Mouse (Mus musculus) mesoderm, embryonic 11.5 days (tissue): Measurements from ENCODE around the gene Arrdc2.
A peak's percentile ranks its signal among the peaks of the same experiment; 100 is the strongest.

Experiments used
- DNase-seq: peaks from one replicate; pipeline ENCODE4 v3.0.0-alpha.2; 2012; ENCODE audit warnings: low read depth, low spot score

Gene Arrdc2

GRCm38 (mm10) chr8:70864712-70865221 lies 25.2 kb upstream of the Arrdc2 start:
- peak; percentile 64 for DNase-seq

- DNase-seq: peak; percentile 47
Observed at GRCm38 (mm10) chr8:70863956-70864711, 24.6 kb upstream of the Arrdc2 start.

GRCm38 (mm10) chr8:70862824-70863641 lies 23.5 kb upstream of the Arrdc2 start, which contains the start of gene Kcnn1:
Kcnn1 (minus strand) TSS chr8:70863258.
- no peak for DNase-seq

GRCm38 (mm10) chr8:70857516-70857915 lies 18.0 kb upstream of the Arrdc2 start:
- no peak for DNase-seq

- no peak for DNase-seq
Observed at GRCm38 (mm10) chr8:70856541-70857197, 17.1 kb upstream of the Arrdc2 start.

GRCm38 (mm10) chr8:70856028-70856427 lies 16.5 kb upstream of the Arrdc2 start:
- no peak for DNase-seq

GRCm38 (mm10) chr8:70853863-70854262 lies 14.3 kb upstream of the Arrdc2 start:
- DNase-seq: no peak

- no peak for DNase-seq
Observed at GRCm38 (mm10) chr8:70852595-70853231, 13.2 kb upstream of the Arrdc2 start.

- DNase-seq: no peak
Observed at GRCm38 (mm10) chr8:70851837-70852236, 12.3 kb upstream of the Arrdc2 start.

GRCm38 (mm10) chr8:70850947-70851346 lies 11.4 kb upstream of the Arrdc2 start:
- no peak for DNase-seq

- DNase-seq: no peak
Observed at GRCm38 (mm10) chr8:70850132-70850845, 10.8 kb upstream of the Arrdc2 start.

- no peak for DNase-seq
Observed at GRCm38 (mm10) chr8:70849333-70849990, 9.9 kb upstream of the Arrdc2 start.

GRCm38 (mm10) chr8:70846371-70847154 lies 7.0 kb upstream of the Arrdc2 start:
- DNase-seq: no peak

GRCm38 (mm10) chr8:70845108-70845507 lies 5.6 kb upstream of the Arrdc2 start:
- no peak for DNase-seq

- DNase-seq: peak; percentile 89
Observed at GRCm38 (mm10) chr8:70844523-70844922, 5.0 kb upstream of the Arrdc2 start.

- DNase-seq: no peak
Observed at GRCm38 (mm10) chr8:70843941-70844340, 4.4 kb upstream of the Arrdc2 start.

GRCm38 (mm10) chr8:70843214-70843773 lies 3.8 kb upstream of the Arrdc2 start:
- no peak for DNase-seq

GRCm38 (mm10) chr8:70842484-70842883 lies 3.0 kb upstream of the Arrdc2 start:
- no peak for DNase-seq
